Mouse (Mus musculus) bone marrow macrophage, adult 2 months (primary cell): ENCODE measurements around the gene Myo3b.

ENCODE experiments used
- CTCF ChIP-seq: IDR thresholded peaks from 2 replicates; pipeline ENCODE4 v1.5.1; 2012; ENCODE audit warnings: low read depth, mild to moderate bottlenecking, low read length, moderate library complexity
- POLR2A ChIP-seq: IDR thresholded peaks from 2 replicates; pipeline ENCODE4 v1.6.1; 2012; ENCODE audit warnings: mild to moderate bottlenecking, low read depth, low read length, borderline replicate concordance

GRCm38 (mm10) chr2:70155226-70155836, 116.4 kb downstream of the Myo3b start:
- TF ChIP-seq CTCF (no peak), POLR2A (no peak)
